Mouse (Mus musculus): Measurements from ENCODE around the gene Srsf4. TPM values are rescaled to one million over a fixed set of nuclear protein-coding genes. Genes with fewer than 3 reads are reported as not detected.

Gene Srsf4
- total and polyA plus RNA-seq, 3 experiments, result 20.4 to 34.9 (median 31.9) TPM

- H3K27me3 ChIP-seq (ENCODE audit: control insufficient read depth, insufficient read depth, low read length), result no peaks in the 10 kb centered on the region
- TF ChIP-seq POLR2A (IDR thresholded peaks at IDR 0.05; ENCODE audit: insufficient read depth, low read depth, low read length) (no peak), CTCF (IDR thresholded peaks at IDR 0.05) (no peak), EP300 (IDR thresholded peaks at IDR 0.05; ENCODE audit: insufficient read depth, low read depth, low read length) (no peak)
Measured at GRCm38 (mm10) chr4:131913526-131913925, 40.1 kb downstream of the Srsf4 start.

DNA sequence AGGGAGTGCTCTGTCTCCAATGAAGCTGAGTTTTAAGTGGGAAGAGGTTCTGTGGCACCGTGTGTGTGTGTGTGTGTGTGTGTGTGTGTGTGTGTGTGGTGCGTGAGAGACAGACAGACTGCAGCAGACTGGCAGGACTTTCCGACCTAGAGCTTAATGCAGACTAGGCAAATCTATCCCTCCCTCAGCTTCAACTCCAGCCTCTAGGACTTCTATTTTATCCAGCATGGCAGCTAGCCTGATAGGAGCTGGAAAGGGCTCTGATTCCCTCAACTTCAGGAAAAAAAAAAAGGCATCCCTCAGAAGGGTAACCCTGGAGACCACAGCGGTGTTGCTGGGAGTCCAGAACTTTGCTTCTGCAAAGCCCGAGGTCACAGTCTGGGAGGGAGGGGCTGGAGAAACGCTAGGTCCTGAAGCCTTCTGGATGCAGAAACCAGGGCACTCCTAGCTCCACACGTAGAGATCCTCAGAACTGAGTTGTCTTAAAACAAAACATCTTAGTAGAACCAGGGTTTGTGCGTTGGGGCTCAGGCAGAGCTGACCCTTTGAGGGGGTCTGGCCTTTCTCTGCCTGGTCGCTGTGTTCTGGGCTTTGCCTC is 40.7 kb downstream of the Srsf4 start:
- Histone ChIP-seq H3K9ac (ENCODE audit: low read depth, low read length) (no peak overlapping the region), H3K4me1 (ENCODE audit: control insufficient read depth, insufficient read depth, low read length) (peaks cover 14% of the 10 kb centered on the region), H3K36me3 (ENCODE audit: control insufficient read depth, insufficient read depth, low read length) (no peaks in the 10 kb centered on the region), H3K27ac (no peak overlapping the region), H3K79me2 (replicated peaks; ENCODE audit: control insufficient read depth, insufficient read depth, low read length) (no peaks in the 10 kb centered on the region), H3K4me3 (no peak overlapping the region), H3K27me3 (ENCODE audit: control insufficient read depth, insufficient read depth, low read length) (no peaks in the 10 kb centered on the region)
- TF ChIP-seq CTCF (IDR thresholded peaks at IDR 0.05) (no peak), EP300 (IDR thresholded peaks at IDR 0.05; ENCODE audit: insufficient read depth, low read depth, low read length) (no peak), POLR2A (IDR thresholded peaks at IDR 0.05; ENCODE audit: insufficient read depth, low read depth, low read length) (no peak)
- no peak for DNase-seq
- WGBS, result 60% methylated on average over 9 of the region's 9 CpGs
- intact Hi-C loops (cut with DNase I), result loop anchor here (2.0 kb wide), 1 partner anchor 39 kb away; no protein-coding TSS in a partner anchor

More at GRCm38 (mm10) chr4:131913526-131913925, 40.1 kb downstream of the Srsf4 start:
- Histone ChIP-seq H3K36me3 (ENCODE audit: control insufficient read depth, insufficient read depth, low read length) (no peaks in the 10 kb centered on the region), H3K79me2 (replicated peaks; ENCODE audit: control insufficient read depth, insufficient read depth, low read length) (no peaks in the 10 kb centered on the region), H3K4me1 (ENCODE audit: control insufficient read depth, insufficient read depth, low read length) (peaks cover 11% of the 10 kb centered on the region), H3K4me3 (no peak overlapping the region), H3K27ac (no peak overlapping the region), H3K9ac (ENCODE audit: low read depth, low read length) (no peak overlapping the region)
- 74% methylated on average over 10 of the region's 10 CpGs for WGBS
- intact Hi-C loops (cut with DNase I), result no loop called here
- no peak for DNase-seq

- Histone ChIP-seq H3K4me3 (no peak overlapping the region), H3K27ac (no peak overlapping the region)
Measured at GRCm38 (mm10) chr4:131914891-131915469, 41.6 kb downstream of the Srsf4 start.

DNA sequence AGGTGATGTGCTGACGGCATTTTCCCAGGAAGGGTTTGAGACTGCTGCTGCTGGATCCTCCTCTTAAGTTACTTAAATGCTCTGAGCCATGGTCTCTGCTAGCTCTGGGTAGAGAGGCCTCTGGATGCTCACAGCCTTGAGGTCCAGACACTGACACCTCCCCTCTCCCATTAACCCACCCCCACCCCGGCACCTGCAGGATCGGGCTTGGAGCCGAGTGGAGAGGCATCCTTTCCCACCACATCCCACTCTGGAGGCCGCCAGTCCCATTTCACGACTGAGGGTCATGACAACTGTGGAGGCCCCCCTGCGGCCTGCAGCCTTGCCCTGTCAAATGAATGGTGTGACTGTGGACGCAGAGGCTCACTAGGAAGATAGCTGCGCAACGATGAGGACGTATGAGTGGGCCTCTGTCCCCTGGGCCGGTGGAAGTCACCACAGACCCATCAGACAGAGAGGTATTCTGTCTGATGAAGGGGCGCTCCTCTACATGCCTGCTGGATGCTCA is 42.5 kb downstream of the Srsf4 start:
- H3K4me1 ChIP-seq (ENCODE audit: control insufficient read depth, insufficient read depth, low read length), result peaks cover 14% of the 10 kb centered on the region
- H3K27me3 ChIP-seq (ENCODE audit: control insufficient read depth, insufficient read depth, low read length), result no peaks in the 10 kb centered on the region
- DNase-seq, result no peak
- intact Hi-C loops (cut with DNase I), result loop anchor here (2.0 to 5.0 kb wide), 3 partner anchors 41 to 163 kb away; no protein-coding TSS in a partner anchor
- H3K9ac ChIP-seq (ENCODE audit: low read depth, low read length), result no peak overlapping the region
- H3K36me3 ChIP-seq (ENCODE audit: control insufficient read depth, insufficient read depth, low read length), result no peaks in the 10 kb centered on the region
- WGBS, result 54% methylated on average over 13 of the region's 13 CpGs
- H3K27ac ChIP-seq, result no peak overlapping the region
- H3K79me2 ChIP-seq (replicated peaks; ENCODE audit: control insufficient read depth, insufficient read depth, low read length), result no peaks in the 10 kb centered on the region
- no peak overlapping the region for H3K4me3 ChIP-seq
- TF ChIP-seq POLR2A (IDR thresholded peaks at IDR 0.05; ENCODE audit: insufficient read depth, low read depth, low read length) (no peak), CTCF (IDR thresholded peaks at IDR 0.05) (no peak), EP300 (IDR thresholded peaks at IDR 0.05; ENCODE audit: insufficient read depth, low read depth, low read length) (no peak)

More at GRCm38 (mm10) chr4:131914891-131915469, 41.6 kb downstream of the Srsf4 start:
- no peak for DNase-seq
- WGBS, result 14% methylated on average over 31 of the region's 31 CpGs
- intact Hi-C loops (cut with DNase I), result loop anchor here (2.0 to 5.0 kb wide), 2 partner anchors 40 to 52 kb away; no protein-coding TSS in a partner anchor
- Histone ChIP-seq H3K9ac (ENCODE audit: low read depth, low read length) (peak overlapping the region; percentile 42), H3K4me1 (ENCODE audit: control insufficient read depth, insufficient read depth, low read length) (peaks cover 19% of the 10 kb centered on the region), H3K36me3 (ENCODE audit: control insufficient read depth, insufficient read depth, low read length) (no peaks in the 10 kb centered on the region), H3K79me2 (replicated peaks; ENCODE audit: control insufficient read depth, insufficient read depth, low read length) (no peaks in the 10 kb centered on the region), H3K27me3 (ENCODE audit: control insufficient read depth, insufficient read depth, low read length) (no peaks in the 10 kb centered on the region)
- TF ChIP-seq EP300 (IDR thresholded peaks at IDR 0.05; ENCODE audit: insufficient read depth, low read depth, low read length), result no peak
- no peak for TF ChIP-seq CTCF (IDR thresholded peaks at IDR 0.05)
- TF ChIP-seq POLR2A (IDR thresholded peaks at IDR 0.05; ENCODE audit: insufficient read depth, low read depth, low read length), result no peak

GRCm38 (mm10) chr4:131916425-131916824 is 43.0 kb downstream of the Srsf4 start:
- 14% methylated on average over 15 of the region's 15 CpGs for WGBS
- H3K4me3 ChIP-seq, result no peak overlapping the region
- H3K4me1 ChIP-seq (ENCODE audit: control insufficient read depth, insufficient read depth, low read length), result peaks cover 12% of the 10 kb centered on the region
- 0 out of 2 replicates have a peak, but pooled peaks have one; percentile 100 for TF ChIP-seq CTCF (IDR thresholded peaks at IDR 0.05)
- TF ChIP-seq POLR2A (IDR thresholded peaks at IDR 0.05; ENCODE audit: insufficient read depth, low read depth, low read length), result no peak
- TF ChIP-seq EP300 (IDR thresholded peaks at IDR 0.05; ENCODE audit: insufficient read depth, low read depth, low read length), result 0 out of 2 replicates have a peak, but pooled peaks have one; percentile 61
- H3K36me3 ChIP-seq (ENCODE audit: control insufficient read depth, insufficient read depth, low read length), result no peaks in the 10 kb centered on the region
- H3K9ac ChIP-seq (ENCODE audit: low read depth, low read length), result peak overlapping the region; percentile 10; the same call in 1 of the 2 replicates
- H3K27me3 ChIP-seq (ENCODE audit: control insufficient read depth, insufficient read depth, low read length), result no peaks in the 10 kb centered on the region
- no peak overlapping the region for H3K27ac ChIP-seq
- intact Hi-C loops (cut with DNase I), result loop anchor here (2.0 to 5.0 kb wide), 2 partner anchors 51 to 162 kb away; no protein-coding TSS in a partner anchor
- peak; percentile 77 to 88 for DNase-seq
- no peaks in the 10 kb centered on the region for H3K79me2 ChIP-seq (replicated peaks; ENCODE audit: control insufficient read depth, insufficient read depth, low read length)
